Mouse (Mus musculus) stomach, embryonic 14.5 days (tissue): ENCODE measurements around the gene Camk2d. TPM values are rescaled to one million over a fixed set of nuclear protein-coding genes. Genes with fewer than 3 reads are reported as not detected.

Source experiments
- ATAC-seq: fragments of 200-750 bp; cut with Nextera tagmentation; 2 replicates; pipeline ENCODE4 v1.8.0; 2017; ENCODE audit warnings: low read depth, moderate TSS enrichment; ENCODE audit not compliant: insufficient number of reproducible peaks, insufficient read depth, low FRiP score
- H3K27ac ChIP-seq: fragments of 300-500 bp; sonication (generic); 2 replicates; pipeline ENCODE4 v1.5.1; 2014; ENCODE audit warnings: mild to moderate bottlenecking, low read length, moderate library complexity, mixed read lengths
- H3K27me3 ChIP-seq: fragments of 300-500 bp; sonication (generic); 2 replicates; pipeline ENCODE4 v1.6.1; 2014; ENCODE audit warnings: low read length, control low read depth, mixed read lengths; ENCODE audit not compliant: control insufficient read depth, insufficient read depth
- H3K36me3 ChIP-seq: fragments of 300-500 bp; sonication (generic); 2 replicates; pipeline ENCODE4 v1.6.1; 2014; ENCODE audit warnings: mild to moderate bottlenecking, control low read depth, low read length, moderate library complexity, mixed read lengths; ENCODE audit not compliant: control insufficient read depth, insufficient read depth
- H3K4me1 ChIP-seq: fragments of 300-500 bp; sonication (generic); 2 replicates; pipeline ENCODE4 v1.6.1; 2014; ENCODE audit warnings: low read length, control low read depth, mixed read lengths; ENCODE audit not compliant: control insufficient read depth, insufficient read depth
- H3K4me2 ChIP-seq: fragments of 300-500 bp; sonication (generic); replicated peaks from 2 replicates; pipeline ENCODE4 v1.6.1; 2014; ENCODE audit warnings: low read depth, low read length, control low read depth
- H3K4me3 ChIP-seq: fragments of 300-500 bp; sonication (generic); 2 replicates; pipeline ENCODE4 v1.5.1; 2014; ENCODE audit warnings: low read depth, low read length, control low read depth
- H3K9ac ChIP-seq: fragments of 300-500 bp; sonication (generic); replicated peaks from 2 replicates; pipeline ENCODE4 v1.6.1; 2014; ENCODE audit warnings: low read depth, mild to moderate bottlenecking, control low read depth, low read length, moderate library complexity, mixed read lengths
- H3K9me3 ChIP-seq: fragments of 300-500 bp; sonication (generic); 2 replicates; pipeline ENCODE4 v1.6.1; 2016; ENCODE audit warnings: low read depth, low read length, control low read depth; ENCODE audit not compliant: control insufficient read depth
- WGBS: fragments of 180-500 bp; shearing (Covaris S2); extraction: QIAGEN DNeasy Blood & Tissue Kit; methylation state at CpG from one replicate; pipeline ENCODE4 v1.1.7; 2014; 5-methylcytosine and 5-hydroxymethylcytosine counted together
- polyA plus RNA-seq: library from polyadenylated mRNA; unstranded; fragments of >200 nt; fragmentation: Nextera tagmentation; extraction: Ambion mirVana; gene quantifications from 2 replicates; pipeline ENCODE4 v1.2.1, GENCODE M21; 2014

Camk2d gene
- polyA plus RNA-seq, 1 experiment from 2014 or later, result 49.0 TPM

GRCm38 (mm10) chr3:126670413-126670812 is 74.3 kb downstream of the Camk2d start:
- Histone ChIP-seq H3K9me3 (no peaks in the 10 kb centered on the region), H3K27ac (no peak overlapping the region), H3K4me1 (peaks cover 26% of the 10 kb centered on the region), H3K4me3 (no peak overlapping the region), H3K36me3 (no peaks in the 10 kb centered on the region), H3K9ac (no peak overlapping the region), H3K27me3 (no peaks in the 10 kb centered on the region), H3K4me2 (no peak overlapping the region)
- no peak for ATAC-seq
- WGBS, result 62% methylated on average over 3 of the region's 3 CpGs

- no peaks in the 10 kb centered on the region for H3K36me3 ChIP-seq
- no peak overlapping the region for H3K4me2 ChIP-seq
- H3K27ac ChIP-seq, result no peak overlapping the region
- 43% methylated on average over 6 of the region's 6 CpGs for WGBS
- no peak overlapping the region for H3K9ac ChIP-seq
- no peaks in the 10 kb centered on the region for H3K27me3 ChIP-seq
- no peaks in the 10 kb centered on the region for H3K9me3 ChIP-seq
- H3K4me1 ChIP-seq, result peaks cover 26% of the 10 kb centered on the region
- H3K4me3 ChIP-seq, result no peak overlapping the region
- ATAC-seq, result no peak
Observed at GRCm38 (mm10) chr3:126671292-126671691, 75.2 kb downstream of the Camk2d start.

- no peak overlapping the region for H3K4me3 ChIP-seq
- no peak overlapping the region for H3K27ac ChIP-seq
- H3K36me3 ChIP-seq, result no peaks in the 10 kb centered on the region
- WGBS, result 73% methylated on average over 5 of the region's 5 CpGs
- no peaks in the 10 kb centered on the region for H3K4me1 ChIP-seq
- H3K4me2 ChIP-seq, result no peak overlapping the region
- H3K9me3 ChIP-seq, result no peaks in the 10 kb centered on the region
- ATAC-seq, result no peak
- no peak overlapping the region for H3K9ac ChIP-seq
- no peaks in the 10 kb centered on the region for H3K27me3 ChIP-seq
Observed at GRCm38 (mm10) chr3:126681051-126681450, 84.9 kb downstream of the Camk2d start.

- H3K4me1 ChIP-seq, result no peaks in the 10 kb centered on the region
- H3K36me3 ChIP-seq, result no peaks in the 10 kb centered on the region
- 66% methylated on average over 4 of the region's 4 CpGs for WGBS
- H3K4me2 ChIP-seq, result no peak overlapping the region
- no peak for ATAC-seq
- no peak overlapping the region for H3K27ac ChIP-seq
- H3K4me3 ChIP-seq, result no peak overlapping the region
- no peak overlapping the region for H3K9ac ChIP-seq
- no peaks in the 10 kb centered on the region for H3K27me3 ChIP-seq
- no peaks in the 10 kb centered on the region for H3K9me3 ChIP-seq
Observed at GRCm38 (mm10) chr3:126681996-126682395, 85.9 kb downstream of the Camk2d start.

- H3K4me3 ChIP-seq, result no peak overlapping the region
- H3K4me2 ChIP-seq, result no peak overlapping the region
- H3K9me3 ChIP-seq, result no peaks in the 10 kb centered on the region
- no peak for ATAC-seq
- no peak overlapping the region for H3K9ac ChIP-seq
- no peak overlapping the region for H3K27ac ChIP-seq
- H3K27me3 ChIP-seq, result no peaks in the 10 kb centered on the region
- WGBS, result 49% methylated on average over 6 of the region's 6 CpGs
- no peaks in the 10 kb centered on the region for H3K4me1 ChIP-seq
- no peaks in the 10 kb centered on the region for H3K36me3 ChIP-seq
Observed at GRCm38 (mm10) chr3:126685363-126685762, 89.3 kb downstream of the Camk2d start.

GRCm38 (mm10) chr3:126687150-126687549 is 91.0 kb downstream of the Camk2d start:
- Histone ChIP-seq H3K4me2 (no peak overlapping the region), H3K4me3 (no peak overlapping the region), H3K36me3 (no peaks in the 10 kb centered on the region), H3K9ac (no peak overlapping the region), H3K4me1 (0 out of 2 replicates have a peak, but pooled peaks cover under 1% of the 10 kb centered on the region), H3K27ac (no peak overlapping the region), H3K9me3 (no peaks in the 10 kb centered on the region), H3K27me3 (no peaks in the 10 kb centered on the region)
- ATAC-seq, result no peak
- 55% methylated on average over 4 of the region's 4 CpGs for WGBS

- H3K36me3 ChIP-seq, result no peaks in the 10 kb centered on the region
- no peak overlapping the region for H3K9ac ChIP-seq
- ATAC-seq, result no peak
- H3K4me2 ChIP-seq, result no peak overlapping the region
- peaks cover 8% of the 10 kb centered on the region for H3K4me1 ChIP-seq
- no peaks in the 10 kb centered on the region for H3K27me3 ChIP-seq
- whole genome bisulfite sequencing, result 87% methylated on average over 2 of the region's 2 CpGs
- no peak overlapping the region for H3K27ac ChIP-seq
- no peak overlapping the region for H3K4me3 ChIP-seq
- H3K9me3 ChIP-seq, result no peaks in the 10 kb centered on the region
Observed at GRCm38 (mm10) chr3:126688516-126688915, 92.4 kb downstream of the Camk2d start.

GRCm38 (mm10) chr3:126690627-126691505 is 94.8 kb downstream of the Camk2d start:
- no peak overlapping the region for H3K27ac ChIP-seq
- H3K27me3 ChIP-seq, result no peaks in the 10 kb centered on the region
- H3K4me1 ChIP-seq, result peaks cover 8% of the 10 kb centered on the region
- no peak overlapping the region for H3K4me3 ChIP-seq
- H3K36me3 ChIP-seq, result no peaks in the 10 kb centered on the region
- ATAC-seq, result no peak
- H3K9me3 ChIP-seq, result no peaks in the 10 kb centered on the region
- H3K9ac ChIP-seq, result no peak overlapping the region
- no peak overlapping the region for H3K4me2 ChIP-seq
- WGBS, result 88% methylated on average over 13 of the region's 13 CpGs

- Histone ChIP-seq H3K4me2 (no peak overlapping the region), H3K27ac (no peak overlapping the region), H3K4me1 (peaks cover 8% of the 10 kb centered on the region), H3K9me3 (no peaks in the 10 kb centered on the region), H3K4me3 (no peak overlapping the region), H3K36me3 (no peaks in the 10 kb centered on the region), H3K27me3 (no peaks in the 10 kb centered on the region), H3K9ac (no peak overlapping the region)
- 81% methylated on average over 2 of the region's 2 CpGs for WGBS
- ATAC-seq, result no peak
Observed at GRCm38 (mm10) chr3:126691565-126691964, 95.5 kb downstream of the Camk2d start.
